Mouse (Mus musculus) heart, postnatal 4 days (tissue): ENCODE results near the gene Rhox9. TPM values are rescaled to one million over a fixed set of nuclear protein-coding genes. Genes with fewer than 3 reads are reported as not detected.
"Not testable (repeated sequence)": the region's sequence is repeated elsewhere in the genome, so short reads cannot be mapped to it uniquely, and the experiment has no call there.

Experiments
- DNase-seq: peaks from one replicate; pipeline ENCODE4 v3.0.0; 2021
- total RNA-seq, 2 experiments: library from RNA; stranded (reverse); gene quantifications; 2 replicates each; pipeline ENCODE4 v1.2.3; 2021

Rhox9 gene
- not detected for total RNA-seq

DNA sequence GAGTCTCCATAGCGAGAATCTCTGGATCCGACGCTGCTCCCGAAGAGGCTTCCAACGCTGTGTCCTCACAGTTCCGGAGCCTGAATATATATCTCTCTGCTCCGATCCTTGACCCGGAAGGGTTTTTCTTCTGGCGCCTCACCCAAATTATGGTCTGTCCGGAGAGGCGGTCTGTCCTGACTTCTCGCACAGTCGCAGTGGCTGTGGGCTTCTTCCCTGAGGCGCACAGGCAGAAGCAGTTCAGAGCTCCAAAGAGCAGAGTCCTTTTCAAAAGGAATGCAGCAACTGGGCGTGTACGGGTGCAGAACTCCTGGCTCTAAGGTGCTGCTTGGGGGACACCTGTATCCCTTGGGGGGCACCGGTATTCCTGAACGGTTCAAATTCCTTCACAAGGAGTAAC is at the start of gene Rhox9:
Gene Rhox9 (minus strand): TSS at position 101 of the 400 bp plus-strand sequence.
- not testable (repeated sequence) for DNase-seq

DNA sequence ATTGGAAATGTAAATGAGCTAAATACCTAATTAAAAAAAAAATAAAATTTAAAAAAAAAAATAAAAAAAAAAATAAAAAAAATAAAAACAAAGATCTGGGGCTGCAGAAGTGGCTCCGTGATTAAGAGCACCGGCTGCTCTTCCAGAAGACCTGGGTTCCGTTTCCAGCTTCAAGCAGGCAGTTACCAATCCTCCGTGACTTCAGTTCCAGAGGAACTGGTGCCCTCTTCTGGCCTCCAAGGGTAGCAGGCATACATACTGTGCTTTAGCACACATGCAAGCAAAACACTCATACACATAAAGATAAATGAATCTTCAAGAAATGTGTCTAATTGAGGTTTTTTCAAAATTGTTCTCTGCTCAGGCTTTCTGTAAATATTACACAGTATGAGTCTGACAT is 14.7 kb upstream of the Rhox9 start:
- no peak for DNase-seq

DNA sequence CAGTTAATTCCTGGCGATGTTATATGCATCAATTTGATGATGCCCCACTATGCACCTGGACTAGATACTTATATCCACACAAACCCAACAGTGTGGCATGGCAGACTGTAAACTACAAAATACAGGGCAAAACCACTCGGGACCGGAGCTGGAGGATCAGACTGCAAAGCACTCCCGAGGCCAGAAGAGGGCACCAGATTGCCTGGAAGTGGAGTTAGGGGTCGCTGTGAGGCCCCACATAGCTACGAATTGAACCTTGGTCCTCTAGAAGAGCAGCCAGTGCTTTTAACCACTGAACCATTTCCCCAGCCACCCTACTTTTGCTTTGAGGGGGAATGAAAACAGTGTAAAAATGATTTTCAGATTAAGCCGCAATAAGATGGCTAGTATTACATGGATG is 7.0 kb upstream of the Rhox9 start:
- no peak for DNase-seq

DNA sequence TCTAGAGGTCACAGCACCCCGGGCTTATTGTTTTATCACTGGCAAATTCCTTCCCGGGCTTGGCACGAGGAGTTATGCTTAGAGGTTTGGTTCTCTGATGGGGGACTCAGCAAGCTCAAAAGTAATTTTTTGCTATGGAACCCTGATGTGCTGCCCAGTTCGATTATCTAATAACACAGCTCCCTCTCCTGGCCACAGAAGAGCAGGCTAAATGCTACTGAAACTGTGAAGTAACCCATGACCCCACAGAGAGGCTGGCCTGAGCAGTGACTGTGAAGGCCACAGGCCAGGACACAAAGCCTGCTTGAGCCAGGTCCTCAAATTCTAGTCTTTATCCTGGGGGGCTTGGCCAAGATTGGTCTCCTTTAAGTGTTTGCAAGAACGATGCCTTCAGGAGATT is 2.2 kb upstream of the Rhox9 start:
- DNase-seq = no peak

DNA sequence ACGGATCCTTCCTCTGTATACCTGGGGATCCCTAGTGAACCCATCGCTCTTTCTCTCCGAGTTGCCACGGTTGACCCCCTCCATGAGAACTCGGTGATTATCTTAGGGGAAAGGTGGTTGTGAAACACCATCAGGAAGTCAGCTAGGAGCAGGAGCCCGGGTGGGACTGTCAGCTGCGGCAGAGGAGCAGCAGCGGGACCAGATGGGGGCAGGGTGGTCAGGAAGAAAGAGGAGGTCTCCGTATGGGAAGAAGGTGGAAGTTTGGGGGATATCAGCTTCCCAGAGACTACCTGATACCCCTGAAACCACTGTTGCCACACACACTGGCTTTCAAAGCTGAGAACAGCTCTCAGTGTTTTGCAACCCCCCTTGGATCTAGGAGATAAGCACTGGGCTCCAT is 4.4 kb downstream of the Rhox9 start, which contains the start of gene Rhox7b:
Gene Rhox7b (minus strand): TSS at position 101 of the 400 bp plus-strand sequence.
- not testable (repeated sequence) for DNase-seq

DNA sequence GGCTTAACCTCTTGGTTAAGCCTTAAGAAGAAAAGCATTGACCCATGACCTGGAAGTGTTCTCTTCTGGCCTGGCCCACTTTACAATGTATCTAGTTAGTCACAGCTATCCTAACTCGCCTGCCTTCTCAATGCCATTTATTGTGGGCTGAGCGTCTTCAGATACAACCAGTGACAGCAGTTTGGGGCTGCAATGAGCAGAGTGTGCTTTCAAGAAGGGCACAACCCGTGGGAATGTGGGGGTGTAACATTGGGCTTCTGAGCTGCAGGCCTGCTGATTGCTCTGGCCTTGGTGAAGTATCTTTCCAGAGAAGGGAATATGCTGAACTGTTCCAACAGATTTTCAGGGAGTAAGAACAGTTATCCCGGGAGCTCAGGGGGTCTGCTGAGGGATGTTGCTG is 22.7 kb downstream of the Rhox9 start, which contains the start of gene Rhox8:
Gene Rhox8 (minus strand): TSS at position 101 of the 400 bp plus-strand sequence.
- DNase-seq = no peak

DNA sequence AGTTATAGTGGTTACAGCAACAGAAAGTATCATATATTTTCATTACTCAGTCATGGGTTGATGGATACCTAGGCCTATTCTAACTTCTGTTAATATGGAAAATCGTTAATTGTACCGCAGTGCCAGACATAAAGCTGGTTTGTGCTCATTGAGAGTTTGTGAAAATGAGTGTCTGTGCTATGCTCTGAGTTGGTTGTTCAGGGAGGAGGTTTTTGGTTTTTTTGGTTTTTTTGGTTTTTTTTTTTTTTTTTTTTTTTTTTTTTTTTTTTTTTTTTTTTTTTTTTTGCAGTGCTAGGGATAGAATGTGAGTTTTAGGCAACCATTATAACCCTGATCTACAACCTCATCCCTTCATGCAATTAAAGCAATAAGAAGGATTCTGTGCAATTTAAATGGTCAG is 29.9 kb downstream of the Rhox9 start:
- no peak for DNase-seq

Other genes with a start within 250 kb of the Rhox9 start
- gene Rhox3h, start 233.0 kb downstream of the Rhox9 start, total RNA-seq = not detected
- not detected for gene Rhox2h, start 228.5 kb downstream of the Rhox9 start, total RNA-seq
- 1 to 10 TPM; 3.2 to 7.1 TPM for gene Rhox5, start 96.9 kb downstream of the Rhox9 start, total RNA-seq
- not detected for gene Rhox6, start 74.9 kb downstream of the Rhox9 start, total RNA-seq
- not detected for gene Rhox7a, start 70.1 kb downstream of the Rhox9 start, total RNA-seq
- gene Rhox8, start 22.8 kb downstream of the Rhox9 start, total RNA-seq = not detected
- gene Rhox7b, start 4.5 kb downstream of the Rhox9 start, total RNA-seq = not detected
- not detected for gene Btg1-ps1, start 117.0 kb upstream of the Rhox9 start, total RNA-seq
- not detected for gene Btg1-ps2, start 141.3 kb upstream of the Rhox9 start, total RNA-seq
- not detected for gene Rhox10, start 164.7 kb upstream of the Rhox9 start, total RNA-seq
- gene Rhox11, start 183.4 kb upstream of the Rhox9 start, total RNA-seq = not detected
- gene Rhox12, start 209.1 kb upstream of the Rhox9 start, total RNA-seq = not detected
- not detected for gene Rhox13, start 219.4 kb upstream of the Rhox9 start, total RNA-seq